Mouse (Mus musculus) right cerebral cortex, postnatal 10 days (tissue): Measurements from ENCODE around the gene Rapgef2.

Source experiments
- DNase-seq, 2 experiments: peaks; one replicate each; pipeline ENCODE4 v3.0.0; 2021; ENCODE audit warnings: low spot score in 2 of 2

Rapgef2 gene

GRCm38 (mm10) chr3:79286376-79287107 lies at the start of gene Rapgef2:
Rapgef2 (minus strand) TSS chr3:79286517.
- DNase-seq = peak; percentile 63 to 66

GRCm38 (mm10) chr3:79333643-79334200 lies 47.4 kb upstream of the Rapgef2 start:
- no peak for DNase-seq

GRCm38 (mm10) chr3:79333051-79333450 lies 46.7 kb upstream of the Rapgef2 start:
- DNase-seq = no peak

- DNase-seq = no peak
These were observed 43.5 kb upstream of the Rapgef2 start for GRCm38 (mm10) chr3:79329691-79330315.

GRCm38 (mm10) chr3:79324697-79325526 lies 38.6 kb upstream of the Rapgef2 start:
- DNase-seq = no peak

GRCm38 (mm10) chr3:79314006-79314698 lies 27.8 kb upstream of the Rapgef2 start:
- peak; percentile 87 to 93 for DNase-seq

- DNase-seq = no peak
These were observed 25.6 kb upstream of the Rapgef2 start for GRCm38 (mm10) chr3:79311895-79312294.

- peak in 1 of 2 experiments; percentile 40 for DNase-seq
These were observed 23.9 kb upstream of the Rapgef2 start for GRCm38 (mm10) chr3:79310184-79310583.

- no peak for DNase-seq
These were observed 22.3 kb upstream of the Rapgef2 start for GRCm38 (mm10) chr3:79308605-79309004.

GRCm38 (mm10) chr3:79299401-79299800 lies 13.1 kb upstream of the Rapgef2 start:
- DNase-seq = no peak

GRCm38 (mm10) chr3:79297281-79297680 lies 11.0 kb upstream of the Rapgef2 start:
- no peak for DNase-seq

- DNase-seq = no peak
These were observed 10.3 kb upstream of the Rapgef2 start for GRCm38 (mm10) chr3:79296586-79296985.

- DNase-seq = no peak
These were observed 9.7 kb upstream of the Rapgef2 start for GRCm38 (mm10) chr3:79296049-79296448.

- no peak for DNase-seq
These were observed 8.4 kb upstream of the Rapgef2 start for GRCm38 (mm10) chr3:79294701-79295100.

GRCm38 (mm10) chr3:79293023-79293422 lies 6.7 kb upstream of the Rapgef2 start:
- DNase-seq = no peak

GRCm38 (mm10) chr3:79289050-79289449 lies 2.7 kb upstream of the Rapgef2 start:
- DNase-seq = no peak

- DNase-seq = no peak
These were observed 1.6 kb upstream of the Rapgef2 start for GRCm38 (mm10) chr3:79287699-79288458.

- DNase-seq = peak; percentile 97
These were observed 825 bp upstream of the Rapgef2 start for GRCm38 (mm10) chr3:79287108-79287576.

- peak in 1 of 2 experiments; percentile 44 for DNase-seq
These were observed 314 bp downstream of the Rapgef2 start for GRCm38 (mm10) chr3:79286031-79286375.

GRCm38 (mm10) chr3:79285097-79285675 lies 1.1 kb downstream of the Rapgef2 start:
- DNase-seq = peak; percentile 42 to 51
